Mouse (Mus musculus) liver, embryonic 12.5 days (tissue): Measurements from ENCODE around the gene Parn. TPM values are rescaled to one million over a fixed set of nuclear protein-coding genes. Genes with fewer than 3 reads are reported as not detected.

ENCODE experiments used
- ATAC-seq: fragments of 200-750 bp; cut with Nextera tagmentation; 2 replicates; pipeline ENCODE4 v1.8.0; 2017; ENCODE audit warnings: moderate number of reproducible peaks, mild to moderate bottlenecking, moderate library complexity
- H3K27ac ChIP-seq: fragments of 300-500 bp; sonication (generic); 2 replicates; pipeline ENCODE4 v1.5.1; 2016; ENCODE audit warnings: mild to moderate bottlenecking
- H3K27me3 ChIP-seq: fragments of 300-500 bp; sonication (generic); replicated peaks from 2 replicates; pipeline ENCODE4 v1.6.1; 2016; ENCODE audit warnings: mild to moderate bottlenecking, moderate library complexity
- H3K36me3 ChIP-seq: fragments of 300-500 bp; sonication (generic); 2 replicates; pipeline ENCODE4 v1.6.1; 2016; ENCODE audit warnings: mild to moderate bottlenecking, moderate library complexity
- H3K4me1 ChIP-seq: fragments of 300-500 bp; sonication (generic); 2 replicates; pipeline ENCODE4 v1.6.1; 2016
- H3K4me2 ChIP-seq: fragments of 300-500 bp; sonication (generic); 2 replicates; pipeline ENCODE4 v1.6.1; 2016; ENCODE audit warnings: mild to moderate bottlenecking, moderate library complexity
- H3K4me3 ChIP-seq: fragments of 300-500 bp; sonication (generic); 2 replicates; pipeline ENCODE4 v1.5.1; 2016; ENCODE audit warnings: mild to moderate bottlenecking, moderate library complexity
- H3K9ac ChIP-seq: fragments of 300-500 bp; sonication (generic); 2 replicates; pipeline ENCODE4 v1.6.1; 2016; ENCODE audit warnings: mild to moderate bottlenecking, moderate library complexity
- H3K9me3 ChIP-seq: fragments of 300-500 bp; sonication (generic); replicated peaks from 2 replicates; pipeline ENCODE4 v1.6.1; 2016; ENCODE audit warnings: mild to moderate bottlenecking, moderate library complexity
- WGBS: fragments of 180-500 bp; shearing (Covaris S2); methylation state at CpG from one replicate; pipeline ENCODE4 v1.1.7; 2016; ENCODE audit not compliant: insufficient replicate concordance; 5-methylcytosine and 5-hydroxymethylcytosine counted together
- polyA plus RNA-seq: library from polyadenylated mRNA; unstranded; fragments of >200 nt; fragmentation: Nextera tagmentation; extraction: Ambion mirVana; gene quantifications from 2 replicates; pipeline ENCODE4 v1.2.1, GENCODE M21; 2016

The Parn gene
- polyA plus RNA-seq, 1 experiment from 2014 or later: 28.1 TPM

GRCm38 (mm10) chr16:13580784-13581183, 87.2 kb downstream of the Parn start:
- Histone ChIP-seq H3K9ac (no peak overlapping the region), H3K4me1 (peaks cover 5% of the 10 kb centered on the region), H3K27me3 (no peaks in the 10 kb centered on the region), H3K9me3 (no peaks in the 10 kb centered on the region), H3K4me2 (no peak overlapping the region), H3K36me3 (peaks cover 20% of the 10 kb centered on the region; the same call in 1 of the 2 replicates), H3K27ac (no peak overlapping the region), H3K4me3 (no peak overlapping the region)
- ATAC-seq: no peak
- WGBS: 81% methylated on average over 3 of the region's 3 CpGs

- no peak for ATAC-seq
- Histone ChIP-seq H3K4me1 (peaks cover 13% of the 10 kb centered on the region), H3K4me3 (no peak overlapping the region), H3K4me2 (no peak overlapping the region), H3K36me3 (peaks cover 14% of the 10 kb centered on the region; the same call in 1 of the 2 replicates), H3K27ac (no peak overlapping the region), H3K9me3 (no peaks in the 10 kb centered on the region), H3K9ac (no peak overlapping the region), H3K27me3 (no peaks in the 10 kb centered on the region)
- 81% methylated on average over 1 of the region's 1 CpGs for WGBS
Observed at GRCm38 (mm10) chr16:13580016-13580415, 88.0 kb downstream of the Parn start.

- H3K4me1 ChIP-seq: peaks cover 15% of the 10 kb centered on the region
- H3K4me3 ChIP-seq: no peak overlapping the region
- peak overlapping the region; percentile 15; the same call in 1 of the 2 replicates for H3K4me2 ChIP-seq
- H3K9me3 ChIP-seq: no peaks in the 10 kb centered on the region
- no peaks in the 10 kb centered on the region for H3K27me3 ChIP-seq
- ATAC-seq: peak; percentile 90
- 37% methylated on average over 4 of the region's 4 CpGs for WGBS
- no peak overlapping the region for H3K27ac ChIP-seq
- no peak overlapping the region for H3K9ac ChIP-seq
- H3K36me3 ChIP-seq: no peaks in the 10 kb centered on the region
Observed at GRCm38 (mm10) chr16:13575306-13575705, 92.7 kb downstream of the Parn start.

- WGBS: 75% methylated on average over 2 of the region's 2 CpGs
- peaks cover 18% of the 10 kb centered on the region; the same call in 1 of the 2 replicates for H3K36me3 ChIP-seq
- H3K4me3 ChIP-seq: no peak overlapping the region
- peak; percentile 40; the same call in 1 of the 2 replicates for ATAC-seq
- no peaks in the 10 kb centered on the region for H3K9me3 ChIP-seq
- H3K4me2 ChIP-seq: no peak overlapping the region
- 0 out of 2 replicates have a peak, but pooled peaks cover 7% of the 10 kb centered on the region for H3K4me1 ChIP-seq
- no peak overlapping the region for H3K9ac ChIP-seq
- H3K27me3 ChIP-seq: no peaks in the 10 kb centered on the region
- H3K27ac ChIP-seq: no peak overlapping the region
Observed at GRCm38 (mm10) chr16:13568280-13568679, 99.7 kb downstream of the Parn start.

- peak; percentile 57; the same call in 1 of the 2 replicates for ATAC-seq
- WGBS: 79% methylated on average over 1 of the region's 1 CpGs
- Histone ChIP-seq H3K27me3 (no peaks in the 10 kb centered on the region), H3K9ac (no peak overlapping the region), H3K4me3 (no peak overlapping the region), H3K4me1 (0 out of 2 replicates have a peak, but pooled peaks cover 7% of the 10 kb centered on the region), H3K9me3 (no peaks in the 10 kb centered on the region), H3K4me2 (no peak overlapping the region), H3K27ac (no peak overlapping the region), H3K36me3 (peaks cover 18% of the 10 kb centered on the region; the same call in 1 of the 2 replicates)
Observed at GRCm38 (mm10) chr16:13567614-13568013, 100.4 kb downstream of the Parn start.

GRCm38 (mm10) chr16:13566351-13566750, 101.6 kb downstream of the Parn start:
- Histone ChIP-seq H3K27ac (no peak overlapping the region), H3K4me1 (0 out of 2 replicates have a peak, but pooled peaks cover 7% of the 10 kb centered on the region), H3K27me3 (no peaks in the 10 kb centered on the region), H3K4me3 (no peak overlapping the region), H3K4me2 (no peak overlapping the region), H3K9ac (no peak overlapping the region), H3K9me3 (no peaks in the 10 kb centered on the region), H3K36me3 (peaks cover 20% of the 10 kb centered on the region)
- no peak for ATAC-seq
- 80% methylated on average over 6 of the region's 6 CpGs for WGBS

GRCm38 (mm10) chr16:13565291-13565690, 102.7 kb downstream of the Parn start:
- H3K27me3 ChIP-seq: no peaks in the 10 kb centered on the region
- H3K4me1 ChIP-seq: 0 out of 2 replicates have a peak, but pooled peaks cover 7% of the 10 kb centered on the region
- H3K27ac ChIP-seq: no peak overlapping the region
- no peak overlapping the region for H3K4me2 ChIP-seq
- no peaks in the 10 kb centered on the region for H3K9me3 ChIP-seq
- peaks cover 25% of the 10 kb centered on the region for H3K36me3 ChIP-seq
- H3K4me3 ChIP-seq: no peak overlapping the region
- no peak overlapping the region for H3K9ac ChIP-seq
- ATAC-seq: no peak
- WGBS: 83% methylated on average over 5 of the region's 5 CpGs

- H3K27ac ChIP-seq: no peak overlapping the region
- H3K27me3 ChIP-seq: no peaks in the 10 kb centered on the region
- H3K4me3 ChIP-seq: no peak overlapping the region
- no peak overlapping the region for H3K9ac ChIP-seq
- H3K9me3 ChIP-seq: peaks cover 4% of the 10 kb centered on the region; the same call in 1 of the 2 replicates
- peaks cover 39% of the 10 kb centered on the region for H3K36me3 ChIP-seq
- no peak for ATAC-seq
- WGBS: 81% methylated on average over 2 of the region's 2 CpGs
- no peaks in the 10 kb centered on the region for H3K4me1 ChIP-seq
- H3K4me2 ChIP-seq: no peak overlapping the region
Observed at GRCm38 (mm10) chr16:13557784-13558183, 110.2 kb downstream of the Parn start.

- peaks cover 44% of the 10 kb centered on the region for H3K36me3 ChIP-seq
- no peak overlapping the region for H3K9ac ChIP-seq
- no peaks in the 10 kb centered on the region for H3K27me3 ChIP-seq
- H3K4me1 ChIP-seq: no peaks in the 10 kb centered on the region
- peaks cover 4% of the 10 kb centered on the region; the same call in 1 of the 2 replicates for H3K9me3 ChIP-seq
- 77% methylated on average over 9 of the region's 9 CpGs for WGBS
- H3K4me3 ChIP-seq: no peak overlapping the region
- no peak overlapping the region for H3K4me2 ChIP-seq
- H3K27ac ChIP-seq: no peak overlapping the region
- no peak for ATAC-seq
Observed at GRCm38 (mm10) chr16:13556954-13557470, 111.0 kb downstream of the Parn start.

- ATAC-seq: no peak
- H3K27ac ChIP-seq: no peak overlapping the region
- peaks cover 4% of the 10 kb centered on the region; the same call in 1 of the 2 replicates for H3K9me3 ChIP-seq
- H3K4me1 ChIP-seq: no peaks in the 10 kb centered on the region
- H3K27me3 ChIP-seq: no peaks in the 10 kb centered on the region
- no peak overlapping the region for H3K4me3 ChIP-seq
- H3K4me2 ChIP-seq: no peak overlapping the region
- peaks cover 44% of the 10 kb centered on the region for H3K36me3 ChIP-seq
- WGBS: 69% methylated on average over 7 of the region's 7 CpGs
- H3K9ac ChIP-seq: no peak overlapping the region
Observed at GRCm38 (mm10) chr16:13556446-13556845, 111.5 kb downstream of the Parn start.

GRCm38 (mm10) chr16:13550667-13551066, 117.3 kb downstream of the Parn start:
- Histone ChIP-seq H3K36me3 (peaks cover 72% of the 10 kb centered on the region), H3K4me3 (no peak overlapping the region), H3K9ac (no peak overlapping the region), H3K27ac (no peak overlapping the region), H3K27me3 (no peaks in the 10 kb centered on the region), H3K9me3 (peaks cover 20% of the 10 kb centered on the region), H3K4me2 (no peak overlapping the region), H3K4me1 (no peaks in the 10 kb centered on the region)
- no peak for ATAC-seq
- 78% methylated on average over 3 of the region's 3 CpGs for WGBS

GRCm38 (mm10) chr16:13549976-13550375, 118.0 kb downstream of the Parn start:
- H3K27me3 ChIP-seq: no peaks in the 10 kb centered on the region
- no peaks in the 10 kb centered on the region for H3K4me1 ChIP-seq
- H3K4me3 ChIP-seq: no peak overlapping the region
- no peak overlapping the region for H3K27ac ChIP-seq
- H3K36me3 ChIP-seq: peaks cover 72% of the 10 kb centered on the region
- ATAC-seq: no peak
- no peak overlapping the region for H3K4me2 ChIP-seq
- H3K9me3 ChIP-seq: peaks cover 22% of the 10 kb centered on the region
- 75% methylated on average over 2 of the region's 2 CpGs for WGBS
- H3K9ac ChIP-seq: no peak overlapping the region

- H3K9ac ChIP-seq: no peak overlapping the region
- peaks cover 6% of the 10 kb centered on the region for H3K4me1 ChIP-seq
- no peak overlapping the region for H3K4me2 ChIP-seq
- no peaks in the 10 kb centered on the region for H3K27me3 ChIP-seq
- no peak for ATAC-seq
- no peak overlapping the region for H3K27ac ChIP-seq
- H3K4me3 ChIP-seq: no peak overlapping the region
- H3K36me3 ChIP-seq: peaks cover 38% of the 10 kb centered on the region
- H3K9me3 ChIP-seq: peaks cover 19% of the 10 kb centered on the region
- 73% methylated on average over 4 of the region's 4 CpGs for WGBS
Observed at GRCm38 (mm10) chr16:13541816-13542215, 126.2 kb downstream of the Parn start.
